Mouse (Mus musculus) kidney, postnatal 14 days (tissue): ENCODE measurements around the gene Dnajc17.

Source experiments
- DNase-seq: peaks from one replicate; pipeline ENCODE4 v3.0.0; 2022; ENCODE audit warnings: mixed read lengths

Gene Dnajc17

GRCm38 (mm10) chr2:119208344-119209175, at the start of gene Dnajc17, which contains the start of gene Zfyve19:
Dnajc17 (minus strand) TSS chr2:119208795.
Zfyve19 (plus strand) TSS chr2:119208617.
- DNase-seq: peak; percentile 97

DNA sequence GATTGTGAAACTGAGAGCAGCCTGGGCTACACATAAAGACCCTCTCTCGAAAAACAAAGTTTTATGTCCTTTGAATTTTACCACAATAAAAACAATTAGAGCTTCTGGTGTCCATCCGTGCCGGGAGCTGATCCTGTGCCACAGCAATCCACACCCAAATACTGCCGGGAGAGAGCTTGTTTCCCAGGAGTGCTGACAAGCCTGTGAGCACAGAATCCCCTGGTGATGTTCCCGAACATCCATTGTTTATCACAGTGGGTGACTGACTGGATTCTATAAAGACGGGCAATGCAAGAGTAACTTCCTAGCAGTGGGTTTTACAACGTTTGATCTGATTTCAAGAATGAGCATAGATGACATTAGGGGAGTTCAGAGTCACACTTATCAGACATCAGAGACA, 46.4 kb upstream of the Dnajc17 start:
- DNase-seq: no peak

- DNase-seq: peak; percentile 89
Observed at GRCm38 (mm10) chr2:119250826-119251478, 42.4 kb upstream of the Dnajc17 start.

DNA sequence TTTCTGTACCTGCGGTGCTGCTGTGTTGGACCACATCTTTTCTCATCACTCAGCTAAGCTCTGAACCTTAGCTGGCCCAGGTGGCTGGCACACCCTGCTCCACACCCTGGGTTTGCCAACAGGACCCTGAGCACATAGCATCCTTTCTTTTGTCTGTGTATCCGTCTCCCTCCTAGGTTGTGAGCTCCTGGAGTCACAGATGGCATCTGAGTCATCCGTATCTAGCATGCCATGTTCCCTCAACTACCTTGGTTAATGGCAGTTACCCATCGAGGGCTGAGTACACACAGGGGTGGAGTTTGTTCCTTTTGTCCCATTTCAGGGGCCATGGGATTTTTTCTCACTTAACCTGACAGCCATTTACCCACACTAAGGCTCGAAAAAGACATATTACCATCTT, 41.8 kb upstream of the Dnajc17 start:
- no peak for DNase-seq

DNA sequence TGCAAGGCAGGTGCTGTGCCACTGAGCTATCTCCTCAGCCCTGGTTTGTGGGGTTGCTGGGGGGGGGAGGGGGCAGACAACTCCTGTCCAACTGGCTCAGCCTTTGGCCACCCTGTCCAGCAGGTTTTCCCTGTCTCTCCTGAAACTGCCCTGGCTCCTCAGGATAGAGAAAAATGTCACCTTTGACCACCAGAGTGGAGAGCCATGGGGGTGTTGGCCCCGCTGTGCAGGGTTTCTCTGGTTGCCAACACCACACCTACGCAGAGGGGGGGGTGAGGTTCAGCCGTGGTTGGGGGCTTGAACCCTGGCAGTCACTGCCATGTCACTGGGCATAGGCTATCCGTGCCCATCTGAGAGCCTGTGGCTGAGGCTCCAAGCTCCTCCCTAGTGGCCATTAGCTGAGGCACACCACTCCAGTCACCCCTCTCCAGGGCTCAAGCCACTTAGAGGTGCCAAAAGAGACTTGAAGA, 41.0 kb upstream of the Dnajc17 start:
- DNase-seq: peak; percentile 56

GRCm38 (mm10) chr2:119247904-119248303, 39.3 kb upstream of the Dnajc17 start:
- DNase-seq: no peak

DNA sequence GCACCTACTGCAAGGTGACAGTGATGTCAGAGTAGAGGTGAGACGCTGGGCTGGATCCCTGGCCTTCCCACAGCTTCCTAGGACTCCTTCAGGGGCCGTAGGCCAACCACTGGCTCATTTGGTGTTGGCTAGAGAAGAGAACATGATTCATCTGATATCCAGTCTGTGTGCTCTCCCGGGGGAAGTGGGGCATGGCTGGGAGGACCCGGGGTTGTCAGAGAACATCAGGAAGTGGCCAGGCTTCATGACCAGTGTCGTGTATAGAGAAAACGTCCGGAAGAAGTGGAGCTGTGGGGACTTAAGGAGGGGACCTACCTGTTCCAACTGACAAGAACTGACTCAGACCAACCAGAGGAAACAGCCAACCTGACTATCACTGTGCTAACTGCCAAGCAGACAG, 36.7 kb upstream of the Dnajc17 start:
- DNase-seq: no peak

GRCm38 (mm10) chr2:119242548-119242947, 34.0 kb upstream of the Dnajc17 start:
- peak; percentile 76 for DNase-seq

- DNase-seq: no peak
Observed at GRCm38 (mm10) chr2:119240819-119241186, 32.2 kb upstream of the Dnajc17 start.

- peak; percentile 29 for DNase-seq
Observed at GRCm38 (mm10) chr2:119240075-119240818, 31.7 kb upstream of the Dnajc17 start.

GRCm38 (mm10) chr2:119238671-119239070, 30.1 kb upstream of the Dnajc17 start:
- DNase-seq: peak; percentile 39

DNA sequence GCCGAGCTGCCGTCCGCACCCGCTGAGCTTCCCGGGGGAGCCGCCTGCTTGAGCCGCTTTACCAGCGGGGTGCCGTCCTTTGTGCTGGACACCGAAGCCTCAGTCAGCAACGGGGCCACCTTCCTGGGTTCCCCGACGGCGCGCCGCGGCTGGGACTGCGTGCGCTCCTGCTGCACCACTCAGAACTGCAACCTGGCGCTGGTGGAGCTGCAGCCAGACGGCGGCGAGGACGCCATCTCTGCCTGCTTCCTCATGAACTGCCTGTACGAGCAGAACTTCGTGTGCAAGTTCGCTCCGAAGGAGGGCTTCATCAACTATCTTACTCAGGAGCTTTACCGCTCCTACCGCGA, 29.3 kb upstream of the Dnajc17 start:
- peak; percentile 43 for DNase-seq

DNA sequence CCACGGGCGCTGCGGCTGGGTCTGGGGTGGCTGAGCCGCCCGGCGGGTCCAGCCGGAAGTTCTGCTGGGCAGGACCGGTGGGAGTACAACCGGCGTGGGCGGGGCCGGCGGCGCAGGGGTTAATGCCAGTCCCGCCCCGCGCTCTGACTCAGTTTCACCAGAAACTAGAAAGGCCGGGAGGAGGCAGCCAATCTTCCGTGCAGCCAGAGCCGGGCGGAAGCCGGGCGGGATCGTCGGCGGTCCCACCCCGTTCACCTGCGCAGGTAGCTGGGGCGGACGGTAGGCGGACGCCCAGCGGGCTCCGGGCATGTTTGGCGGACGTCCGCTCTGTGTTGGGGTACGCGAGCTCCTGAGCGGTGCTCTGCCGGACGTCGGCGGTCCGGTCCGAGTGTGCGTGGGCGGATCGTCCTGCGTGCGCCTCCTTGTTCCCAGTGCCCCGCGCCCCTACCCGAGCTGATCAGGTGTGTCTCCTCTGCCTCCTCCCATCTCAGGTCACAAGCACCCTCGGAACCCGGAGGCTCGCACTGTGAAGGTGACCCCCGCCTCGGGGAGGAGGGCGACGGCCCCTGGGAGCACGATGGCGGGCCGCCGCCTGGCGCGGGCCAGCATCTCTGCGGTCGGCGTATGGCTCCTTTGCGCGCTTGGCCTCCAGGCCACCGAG, 28.7 kb upstream of the Dnajc17 start, which contains the start of gene Spint1:
TSS of gene Spint1 (plus strand) at position 153 of the 661 bp plus-strand sequence.
- DNase-seq: peak; percentile 81

- DNase-seq: no peak
Observed at GRCm38 (mm10) chr2:119236682-119237209, 28.2 kb upstream of the Dnajc17 start.

DNA sequence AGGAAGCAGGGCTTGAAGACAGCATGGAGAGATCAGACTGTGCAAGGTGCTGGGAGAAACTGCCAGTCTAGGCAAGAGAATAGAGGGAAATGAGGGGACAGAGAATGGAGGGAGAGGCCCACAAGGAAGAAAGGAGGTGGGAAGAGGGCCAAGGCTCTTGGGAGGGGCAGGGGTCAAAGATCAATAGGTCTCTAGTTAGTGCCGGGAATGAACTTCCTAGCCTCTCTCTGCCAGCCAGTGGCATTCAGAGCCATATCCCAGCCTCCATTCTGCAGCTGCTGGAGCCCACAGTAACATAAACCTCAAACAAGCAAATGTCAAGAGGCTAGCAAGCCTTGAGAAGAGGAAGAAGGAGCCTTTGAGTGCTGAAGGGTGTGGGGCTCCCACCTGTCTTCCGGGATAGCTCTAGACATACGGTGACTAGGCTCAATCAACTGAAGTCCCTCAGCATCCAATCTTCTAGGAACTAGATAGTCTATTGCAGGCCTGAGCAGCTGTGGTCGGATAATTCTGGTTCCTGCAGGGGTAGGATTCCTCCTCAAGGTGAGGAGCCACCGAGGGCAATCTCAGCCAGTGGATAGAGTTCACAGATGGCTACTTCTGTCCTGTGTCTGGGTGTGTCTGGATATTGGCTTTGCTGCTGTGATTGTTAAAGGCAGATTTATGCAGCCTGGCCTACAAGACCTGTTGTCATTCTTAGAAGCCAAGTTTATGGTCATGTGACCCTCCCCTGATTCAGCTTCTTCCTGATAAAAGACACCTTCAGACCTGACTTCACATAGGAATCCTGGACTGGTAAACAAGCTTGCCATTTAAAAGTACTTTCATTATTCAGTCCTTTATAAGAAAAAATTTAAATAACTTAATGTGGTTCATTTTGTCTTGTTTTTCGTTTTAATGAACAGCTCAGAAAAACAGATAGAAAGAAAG, 21.4 kb upstream of the Dnajc17 start, which contains the start of gene Ppp1r14d:
TSS of gene Ppp1r14d (minus strand) at position 132 of the 930 bp plus-strand sequence.
- peak; percentile 44 for DNase-seq

DNA sequence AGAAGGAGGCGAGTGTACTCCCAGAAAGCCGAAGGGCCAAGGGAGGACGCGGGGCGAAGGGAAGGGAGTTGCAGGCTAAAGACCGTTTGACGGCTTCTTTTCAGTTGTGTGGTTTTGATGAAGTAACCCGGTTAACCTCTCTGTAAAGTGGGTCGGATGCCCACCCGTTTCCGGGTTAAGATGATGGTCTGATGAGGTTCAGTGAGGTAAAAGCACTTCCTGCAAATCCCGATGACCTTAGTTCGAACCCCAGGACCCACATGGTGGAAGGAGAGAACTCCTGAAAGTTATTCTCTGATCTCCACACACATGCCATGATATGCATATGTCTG, 547 bp upstream of the Dnajc17 start:
- no peak for DNase-seq

- DNase-seq: no peak
Observed at GRCm38 (mm10) chr2:119207961-119208343, 643 bp downstream of the Dnajc17 start.

- DNase-seq: peak; percentile 14
Observed at GRCm38 (mm10) chr2:119203871-119204460, 4.6 kb downstream of the Dnajc17 start.

DNA sequence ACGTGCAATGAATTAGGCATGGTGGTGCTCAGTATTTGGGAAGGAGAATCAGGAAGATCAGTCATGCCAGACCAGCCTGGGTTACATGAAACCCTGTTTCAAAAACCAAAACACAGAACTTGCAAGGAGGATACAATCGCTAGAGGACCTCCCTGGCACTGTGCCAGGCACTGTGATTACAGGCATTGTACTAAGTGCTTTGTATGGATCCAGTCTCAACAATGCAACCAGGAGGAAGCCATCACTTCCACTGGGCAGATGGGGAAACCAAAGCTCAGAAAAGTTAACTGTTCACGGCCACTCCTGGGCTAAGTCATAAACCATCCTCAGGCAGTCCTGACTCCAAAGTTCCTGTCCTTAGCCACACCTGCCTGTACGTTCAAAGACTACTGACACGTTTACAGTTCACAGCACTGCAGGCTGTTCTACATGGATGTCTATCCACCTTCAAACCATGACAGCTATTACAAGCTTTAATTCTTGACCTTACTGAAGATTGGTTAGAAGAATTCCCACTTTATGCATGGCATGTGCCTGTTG, 5.6 kb downstream of the Dnajc17 start:
- peak; percentile 59 for DNase-seq

DNA sequence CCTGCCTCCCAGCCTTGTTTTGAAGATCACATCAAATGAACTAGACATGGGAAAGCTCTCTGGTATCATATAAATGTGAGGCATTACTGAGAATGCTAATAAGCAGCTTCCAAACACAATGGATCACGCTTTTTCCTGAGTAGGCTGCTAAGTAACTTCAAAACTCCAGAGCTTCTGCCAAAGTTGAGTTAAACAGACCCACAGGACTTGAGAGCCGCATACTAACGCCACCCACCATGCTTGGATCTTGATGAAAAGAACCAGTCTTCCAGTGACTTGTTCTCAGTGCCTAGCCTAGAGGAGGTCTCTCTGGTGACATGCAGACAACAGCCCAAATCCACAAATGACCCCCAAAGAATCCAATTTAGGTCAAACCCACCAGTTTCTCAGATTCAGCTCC, 9.7 kb downstream of the Dnajc17 start:
- no peak for DNase-seq

- DNase-seq: no peak
Observed at GRCm38 (mm10) chr2:119198049-119198448, 10.5 kb downstream of the Dnajc17 start.
